Mouse (Mus musculus): ENCODE measurements at regions not wholly inside any gene's neighbourhood (a gene's known extent, or its start where the extent isn't known, plus 50 kb on each side); places are given as distances from the start of the nearest gene placed in this dataset.

DNA sequence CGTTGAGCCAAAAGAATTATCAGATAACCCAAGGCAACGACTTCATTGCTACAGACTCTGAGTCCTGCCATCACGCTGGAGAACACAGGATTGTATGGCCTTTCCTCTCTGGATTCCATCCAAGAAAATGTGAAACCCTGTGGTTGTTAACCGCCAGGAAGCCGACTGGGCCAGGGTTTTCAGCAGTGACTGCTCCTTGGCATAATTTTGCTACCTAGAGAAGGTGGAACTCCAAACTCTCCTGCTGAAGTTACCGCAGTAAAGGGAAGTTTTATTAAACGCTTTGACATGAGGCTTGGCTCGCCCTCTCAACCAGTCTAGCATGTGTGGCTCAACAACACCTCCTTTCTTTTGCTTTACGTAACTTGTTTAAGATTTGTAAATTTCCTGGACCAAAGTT is 116.9 kb downstream of the Wif1 start:
- DNase-seq (ENCODE audit: low read depth, low spot score) = no peak

DNA sequence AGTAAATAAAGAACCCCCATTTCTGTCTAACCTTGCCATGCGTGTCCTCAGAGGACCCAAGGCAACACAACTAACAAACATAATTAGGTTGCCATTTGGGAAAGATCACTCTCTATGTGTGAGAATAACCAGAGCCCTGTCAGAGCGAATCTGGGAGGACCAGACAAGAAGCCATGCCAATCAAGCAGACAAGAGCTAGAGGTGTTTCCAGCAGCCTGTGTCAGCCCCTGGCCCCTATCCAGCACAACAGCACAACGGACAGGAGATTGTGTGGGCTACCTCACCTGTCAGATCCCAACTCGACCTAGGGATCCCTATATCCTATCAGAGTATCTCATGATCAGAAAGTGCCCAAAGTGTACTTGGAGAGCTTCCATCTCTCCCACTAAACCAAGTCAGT is 119.9 kb downstream of the Wif1 start:
- no peak for DNase-seq (ENCODE audit: low read depth, low spot score)

DNA sequence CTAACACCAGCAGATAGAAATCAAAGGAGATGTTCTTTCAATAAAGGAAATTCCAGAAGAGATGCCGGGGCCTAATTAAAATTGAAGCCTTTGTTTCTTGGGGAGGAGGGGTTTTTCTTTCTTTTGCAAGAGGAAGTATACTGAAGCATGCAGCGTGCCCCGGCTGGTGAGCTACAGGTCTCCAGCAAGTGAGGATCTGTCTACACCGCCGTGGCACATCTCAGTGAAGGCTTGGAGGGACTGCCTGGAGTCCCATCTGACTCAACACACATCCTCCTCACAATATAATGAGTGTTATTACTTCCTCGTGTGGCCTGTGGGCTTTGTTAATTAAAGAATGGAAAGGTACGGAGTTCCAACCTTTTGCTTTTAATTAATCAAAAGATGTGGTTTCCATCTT is 126.7 kb downstream of the Wif1 start:
- peak; percentile 43 for DNase-seq (ENCODE audit: low read depth, low spot score)

DNA sequence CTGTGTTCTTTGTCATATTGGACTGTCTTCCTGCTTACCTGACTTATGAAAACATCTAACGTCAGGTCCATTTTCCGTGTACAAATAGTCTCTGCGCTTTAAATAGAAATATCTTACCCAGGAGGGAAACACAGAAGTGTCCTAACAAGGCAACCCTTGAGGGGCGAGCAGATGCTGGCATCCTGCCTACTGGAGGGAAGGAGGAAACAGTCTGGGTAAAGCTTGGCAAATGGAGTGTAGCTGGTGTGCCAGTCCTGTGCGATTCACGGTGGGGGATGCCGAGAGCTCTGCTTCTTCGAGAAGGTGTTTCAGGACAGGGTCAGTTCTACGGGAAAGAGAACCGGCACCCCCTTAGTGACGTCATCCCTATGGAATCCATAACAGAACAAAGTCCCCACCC is 127.4 kb downstream of the Wif1 start:
- no peak for DNase-seq (ENCODE audit: low read depth, low spot score)

DNA sequence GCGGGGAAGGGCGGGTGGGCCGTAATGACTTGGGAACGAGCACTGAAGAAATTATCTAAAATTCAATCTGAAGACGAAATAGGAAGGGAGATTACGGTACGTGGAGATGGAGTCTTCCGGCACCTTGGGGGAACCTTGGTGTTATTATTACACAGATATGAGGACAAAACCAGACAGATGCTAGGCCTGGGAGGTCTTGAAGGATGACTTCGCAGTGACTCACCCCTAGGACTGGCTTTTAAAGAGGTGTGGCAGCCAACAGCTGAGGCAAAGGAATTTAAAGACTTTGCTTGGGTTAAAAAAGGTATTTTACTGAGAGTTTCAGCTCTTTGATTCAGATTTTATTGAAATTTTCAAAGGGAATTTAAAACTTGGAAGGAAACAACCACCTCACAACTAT is 140.3 kb downstream of the Wif1 start:
- DNase-seq (ENCODE audit: low read depth, low spot score) = no peak

DNA sequence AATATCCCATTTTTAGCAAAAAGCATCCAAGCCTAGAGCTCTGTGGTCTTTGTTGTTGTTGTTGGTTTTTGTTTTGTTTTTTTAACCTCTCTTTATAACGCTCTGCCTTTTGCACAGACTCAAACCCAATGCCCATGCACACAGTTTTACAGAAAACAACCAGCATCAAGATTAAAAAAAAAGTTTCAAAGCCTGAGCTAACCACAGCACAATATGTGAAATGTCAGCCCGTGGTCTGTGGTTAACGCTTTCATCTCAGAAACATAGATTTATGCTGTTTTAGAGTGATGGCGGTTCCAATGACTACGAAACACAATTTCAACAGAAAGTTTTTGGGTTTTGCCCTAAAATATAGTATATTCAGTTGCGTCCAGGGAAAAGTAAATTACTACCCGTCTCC is 155.4 kb downstream of the Wif1 start:
- no peak for DNase-seq (ENCODE audit: low read depth, low spot score)

DNA sequence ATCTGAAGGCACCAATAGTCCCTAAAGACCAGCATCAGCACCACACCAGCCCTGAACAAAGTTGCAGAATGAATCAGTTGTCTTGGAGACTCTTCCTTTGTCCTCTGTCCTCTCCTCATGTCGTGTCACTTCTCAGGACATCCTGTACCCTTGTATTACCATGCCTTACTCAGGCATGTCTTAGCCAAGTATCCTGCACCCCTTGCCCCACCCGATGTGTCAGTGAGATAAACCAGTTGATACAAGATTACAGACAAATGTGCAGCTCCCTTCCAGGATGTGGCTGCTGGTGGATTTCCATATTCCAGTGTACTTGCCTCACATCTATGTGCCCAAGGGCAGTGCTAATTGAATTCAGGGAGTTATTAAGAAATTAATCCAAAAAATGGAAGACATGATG is 151.8 kb downstream of the Tbc1d30 start:
- DNase-seq (ENCODE audit: low read depth, low spot score) = no peak

DNA sequence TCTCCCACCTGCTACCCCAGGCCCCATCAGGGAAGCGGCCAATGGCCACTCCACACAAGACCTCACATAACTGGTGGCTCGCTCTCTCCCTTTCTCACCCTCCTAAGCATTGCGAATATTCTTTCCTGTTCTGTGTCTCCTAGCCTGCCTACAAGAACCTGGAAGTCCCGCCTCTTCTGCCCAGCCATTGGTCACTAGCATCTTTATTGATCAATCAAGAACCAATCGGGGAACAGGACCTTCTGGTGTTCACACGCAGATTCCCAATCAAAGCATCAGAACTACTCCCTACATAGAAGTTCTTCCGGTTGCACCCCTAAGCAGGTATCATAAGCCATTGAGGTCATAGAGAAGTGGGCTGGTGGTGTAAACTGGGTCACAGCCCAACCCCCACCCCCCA is 148.5 kb downstream of the Tbc1d30 start:
- DNase-seq (ENCODE audit: low read depth, low spot score) = no peak

DNA sequence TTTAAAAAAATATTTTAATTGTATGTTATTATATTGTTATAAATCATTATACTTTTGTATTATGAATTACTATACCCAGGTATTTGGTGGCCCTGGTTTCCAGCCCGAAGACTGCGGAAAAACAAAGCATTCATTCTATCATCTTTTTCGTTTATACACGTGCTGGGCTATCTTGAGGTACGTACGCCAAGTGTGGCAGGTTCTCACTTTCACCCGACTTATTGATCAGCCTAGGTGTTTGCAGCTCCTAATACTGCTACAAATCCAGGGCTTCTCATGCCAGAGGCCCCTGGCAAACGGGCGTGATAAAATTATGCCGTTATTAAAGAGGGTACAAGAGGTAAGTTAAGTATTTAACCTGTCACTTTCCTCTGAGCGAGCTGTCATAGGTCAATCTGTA is 145.5 kb downstream of the Tbc1d30 start:
- no peak for DNase-seq (ENCODE audit: low read depth, low spot score)

DNA sequence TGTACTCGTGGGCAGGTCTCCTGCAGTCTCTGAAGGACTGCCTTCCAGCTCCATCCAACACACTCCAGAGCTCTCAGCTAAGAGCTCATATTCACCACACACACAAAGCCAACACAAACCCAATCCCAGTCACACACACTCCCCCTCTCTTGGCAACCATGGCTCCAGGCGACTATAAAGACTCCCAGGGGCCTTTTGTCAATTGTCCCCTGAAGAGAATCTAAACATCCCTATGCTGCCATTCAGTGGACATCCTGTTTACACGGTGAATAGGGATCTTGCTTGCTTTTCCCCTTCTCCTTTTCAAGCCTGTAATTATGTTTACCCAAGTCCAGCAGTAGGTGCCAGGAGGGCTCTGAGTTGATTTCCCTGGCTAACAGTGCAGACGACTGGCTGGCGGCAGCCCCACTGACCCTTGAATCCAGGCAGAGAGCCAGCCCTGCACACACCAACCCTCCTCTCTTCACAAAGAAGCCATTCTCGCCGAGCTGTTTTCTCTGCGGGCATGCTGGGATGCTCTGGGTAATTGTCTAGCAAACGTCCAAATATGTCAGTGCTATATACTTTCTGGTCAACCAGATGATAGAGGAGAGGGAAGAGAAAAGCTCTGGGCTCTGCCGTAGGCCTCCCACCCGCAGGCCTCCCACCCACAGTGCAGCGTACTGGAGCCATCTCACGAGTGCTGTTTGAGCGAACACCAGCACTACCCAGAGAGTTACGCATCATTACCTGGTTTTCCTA is 144.9 kb downstream of the Tbc1d30 start:
- DNase-seq (ENCODE audit: low read depth, low spot score) = no peak

DNA sequence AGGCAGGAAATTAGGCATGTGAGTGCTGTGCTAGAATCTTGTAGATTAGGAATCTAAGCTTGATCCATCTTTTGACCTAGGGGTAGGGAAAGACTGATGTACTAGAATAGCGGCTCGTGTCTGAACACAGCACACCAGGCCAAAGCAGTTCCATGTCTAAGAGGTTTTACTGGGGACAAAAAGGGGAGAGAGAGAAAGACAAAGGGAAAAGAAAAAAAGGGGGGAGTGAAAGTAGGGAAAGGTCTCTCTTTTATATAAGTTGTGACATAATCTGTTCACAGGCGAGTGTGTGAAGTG is 144.4 kb downstream of the Tbc1d30 start:
- no peak for DNase-seq (ENCODE audit: low read depth, low spot score)

All from A20 (cell line).